Mouse (Mus musculus): ENCODE results near the gene Kif1b. TPM values are rescaled to one million over a fixed set of nuclear protein-coding genes. Genes with fewer than 3 reads are reported as not detected.

The Kif1b gene
- total and polyA plus RNA-seq, 3 experiments = 8.8 to 20.2 (median 16.3) TPM

Other genes starting within 250 kb of the Kif1b start
- gene Pex14, start 207.8 kb downstream of the Kif1b start, total RNA-seq (2012; rRNA removed) = 38.3 and 39.4 TPM in 2 replicates
- gene Pex14, start 207.8 kb downstream of the Kif1b start, polyA plus RNA-seq (2012; ENCODE audit: insufficient read depth in 1 of 2, insufficient read length in 2 of 2, low read depth in 1 of 2, low replicate concordance in 2 of 2, missing spikeins in 1 of 2) = 10 to 100 TPM in 1 of 2 experiments, not detected in 1; 49.2 TPM
- 16.6 and 20.2 TPM in 2 replicates for gene Dffa, start 203.5 kb downstream of the Kif1b start, total RNA-seq (2012; rRNA removed)
- gene Dffa, start 203.5 kb downstream of the Kif1b start, polyA plus RNA-seq (2012; ENCODE audit: insufficient read depth in 1 of 2, insufficient read length in 2 of 2, low read depth in 1 of 2, low replicate concordance in 2 of 2, missing spikeins in 1 of 2) = 10 to 100 TPM in 1 of 2 experiments, not detected in 1; 33.0 TPM
- 0.39 and 0.62 TPM in 2 replicates for gene Cort, start 180.9 kb downstream of the Kif1b start, total RNA-seq (2012; rRNA removed)
- gene Cort, start 180.9 kb downstream of the Kif1b start, polyA plus RNA-seq (2012; ENCODE audit: insufficient read depth in 1 of 2, insufficient read length in 2 of 2, low read depth in 1 of 2, low replicate concordance in 2 of 2, missing spikeins in 1 of 2) = 1 to 10 TPM in 1 of 2 experiments, not detected in 1; 2.0 TPM
- gene Cenps, start 170.1 kb downstream of the Kif1b start, total RNA-seq (2012; rRNA removed) = 12.8 and 13.4 TPM in 2 replicates
- gene Cenps, start 170.1 kb downstream of the Kif1b start, polyA plus RNA-seq (2012; ENCODE audit: insufficient read depth in 1 of 2, insufficient read length in 2 of 2, low read depth in 1 of 2, low replicate concordance in 2 of 2, missing spikeins in 1 of 2) = 10 to 100 TPM in 1 of 2 experiments, not detected in 1; 60.7 TPM
- gene Pgd, start 140.9 kb downstream of the Kif1b start, total RNA-seq (2012; rRNA removed) = 116 and 133 TPM in 2 replicates
- gene Pgd, start 140.9 kb downstream of the Kif1b start, polyA plus RNA-seq (2012; ENCODE audit: insufficient read depth in 1 of 2, insufficient read length in 2 of 2, low read depth in 1 of 2, low replicate concordance in 2 of 2, missing spikeins in 1 of 2) = 100 to 1,000 TPM in 1 of 2 experiments, not detected in 1; 219 TPM
- gene Ube4b, start 119.1 kb upstream of the Kif1b start, total RNA-seq (2012; rRNA removed) = 28.4 and 39.0 TPM in 2 replicates
- gene Ube4b, start 119.1 kb upstream of the Kif1b start, polyA plus RNA-seq (2012; ENCODE audit: insufficient read depth in 1 of 2, insufficient read length in 2 of 2, low read depth in 1 of 2, low replicate concordance in 2 of 2, missing spikeins in 1 of 2) = 100 to 1,000 TPM in 1 of 2 experiments, 10 to 100 TPM in 1; 71.0 to 104 TPM
- not detected in 2 replicates for gene Rbp7, start 147.3 kb upstream of the Kif1b start, total RNA-seq (2012; rRNA removed)
- gene Rbp7, start 147.3 kb upstream of the Kif1b start, polyA plus RNA-seq (2012; ENCODE audit: insufficient read depth in 1 of 2, insufficient read length in 2 of 2, low read depth in 1 of 2, low replicate concordance in 2 of 2, missing spikeins in 1 of 2) = not detected
- not detected in 2 replicates for gene Tmem274, start 169.7 kb upstream of the Kif1b start, total RNA-seq (2012; rRNA removed)
- gene Tmem274, start 169.7 kb upstream of the Kif1b start, polyA plus RNA-seq (2012; ENCODE audit: insufficient read depth in 1 of 2, insufficient read length in 2 of 2, low read depth in 1 of 2, low replicate concordance in 2 of 2, missing spikeins in 1 of 2) = not detected
- 18.9 and 22.3 TPM in 2 replicates for gene Nmnat1, start 177.5 kb upstream of the Kif1b start, total RNA-seq (2012; rRNA removed)
- gene Nmnat1, start 177.5 kb upstream of the Kif1b start, polyA plus RNA-seq (2012; ENCODE audit: insufficient read depth in 1 of 2, insufficient read length in 2 of 2, low read depth in 1 of 2, low replicate concordance in 2 of 2, missing spikeins in 1 of 2) = 10 to 100 TPM in 1 of 2 experiments, not detected in 1; 19.8 TPM
- 24.0 and 25.0 TPM in 2 replicates for gene Lzic, start 177.5 kb upstream of the Kif1b start, total RNA-seq (2012; rRNA removed)
- 10 to 100 TPM in 1 of 2 experiments, not detected in 1; 26.2 TPM for gene Lzic, start 177.5 kb upstream of the Kif1b start, polyA plus RNA-seq (2012; ENCODE audit: insufficient read depth in 1 of 2, insufficient read length in 2 of 2, low read depth in 1 of 2, low replicate concordance in 2 of 2, missing spikeins in 1 of 2)
- 10.8 and 12.7 TPM in 2 replicates for gene Ctnnbip1, start 210.5 kb upstream of the Kif1b start, total RNA-seq (2012; rRNA removed)
- gene Ctnnbip1, start 210.5 kb upstream of the Kif1b start, polyA plus RNA-seq (2012; ENCODE audit: insufficient read depth in 1 of 2, insufficient read length in 2 of 2, low read depth in 1 of 2, low replicate concordance in 2 of 2, missing spikeins in 1 of 2) = 10 to 100 TPM in 1 of 2 experiments, not detected in 1; 20.2 TPM